Mouse (Mus musculus): ENCODE measurements around the gene Haus7. TPM values are rescaled to one million over a fixed set of nuclear protein-coding genes. Genes with fewer than 3 reads are reported as not detected.

Haus7 gene
- 31.1 TPM for polyA plus RNA-seq (2017; shearing (Covaris generic))

DNA sequence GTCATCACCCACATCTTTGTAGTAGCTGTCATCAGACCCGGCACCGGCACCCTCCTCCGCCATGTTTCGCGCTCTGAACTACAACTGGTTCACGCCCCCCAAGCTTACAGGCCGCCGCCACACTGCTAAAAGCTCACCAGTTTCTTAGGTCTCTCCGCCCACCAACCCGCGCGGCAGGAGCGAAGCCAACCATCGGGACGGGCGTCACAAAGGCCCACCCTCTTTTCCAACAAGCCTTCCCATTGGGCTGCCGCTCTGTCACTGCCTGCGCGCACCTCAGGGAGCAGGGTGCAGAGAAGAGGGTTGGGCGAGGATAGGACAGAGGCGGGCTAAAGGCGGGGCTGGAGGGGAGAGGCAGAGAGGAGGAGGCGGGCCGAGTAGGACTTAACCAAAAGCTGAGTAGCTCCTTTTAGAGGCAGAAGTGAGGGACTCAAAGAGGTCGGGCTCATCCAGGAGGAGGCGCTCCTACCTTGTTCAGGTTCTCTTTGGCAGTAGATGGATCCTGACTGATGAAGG lies at the start of gene Haus7:
Gene Haus7 (minus strand): TSS at position 168 of the 516 bp plus-strand sequence.

DNA sequence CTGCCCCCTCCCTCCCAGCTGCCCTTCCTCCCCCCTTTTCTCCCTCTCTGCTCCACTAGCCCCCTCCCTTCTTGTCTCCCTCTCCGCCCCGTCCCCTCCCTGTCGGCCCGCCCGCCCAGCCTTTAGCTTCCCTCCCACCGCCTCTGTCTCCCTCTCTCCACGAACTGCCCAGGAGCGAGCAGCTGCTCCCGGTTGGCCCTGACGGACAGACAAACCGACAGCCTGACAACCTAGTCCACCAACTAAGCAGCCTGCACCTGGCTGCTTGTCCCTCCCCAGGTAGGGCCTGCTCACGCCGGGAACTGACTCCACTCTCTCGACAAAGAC lies 24.6 kb upstream of the Haus7 start, which contains the start of gene Bgn:
Gene Bgn (plus strand): TSS at position 119 of the 327 bp plus-strand sequence.

DNA sequence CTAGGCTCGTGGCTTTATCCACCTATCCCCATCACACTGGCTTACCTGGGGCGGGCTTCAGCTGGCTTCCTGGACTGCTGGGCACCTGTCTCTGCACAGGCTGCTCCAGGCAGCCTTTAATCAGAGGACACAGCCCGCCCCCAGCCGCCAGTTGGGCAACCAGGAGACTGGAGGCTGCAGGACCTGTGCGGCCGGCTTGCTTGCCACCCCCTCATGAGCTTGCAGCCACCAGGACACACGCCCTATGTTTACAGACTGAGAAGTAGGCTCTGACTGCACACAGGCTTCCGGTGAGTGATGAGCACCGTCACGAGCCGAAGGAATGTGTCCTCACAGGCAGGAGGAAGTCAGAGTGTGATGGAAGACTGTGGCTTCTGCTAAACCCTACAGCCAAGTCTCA lies 23.6 kb downstream of the Haus7 start, which contains the start of gene Trex2:
Gene Trex2 (minus strand): TSS at position 93 of the 400 bp plus-strand sequence.

DNA sequence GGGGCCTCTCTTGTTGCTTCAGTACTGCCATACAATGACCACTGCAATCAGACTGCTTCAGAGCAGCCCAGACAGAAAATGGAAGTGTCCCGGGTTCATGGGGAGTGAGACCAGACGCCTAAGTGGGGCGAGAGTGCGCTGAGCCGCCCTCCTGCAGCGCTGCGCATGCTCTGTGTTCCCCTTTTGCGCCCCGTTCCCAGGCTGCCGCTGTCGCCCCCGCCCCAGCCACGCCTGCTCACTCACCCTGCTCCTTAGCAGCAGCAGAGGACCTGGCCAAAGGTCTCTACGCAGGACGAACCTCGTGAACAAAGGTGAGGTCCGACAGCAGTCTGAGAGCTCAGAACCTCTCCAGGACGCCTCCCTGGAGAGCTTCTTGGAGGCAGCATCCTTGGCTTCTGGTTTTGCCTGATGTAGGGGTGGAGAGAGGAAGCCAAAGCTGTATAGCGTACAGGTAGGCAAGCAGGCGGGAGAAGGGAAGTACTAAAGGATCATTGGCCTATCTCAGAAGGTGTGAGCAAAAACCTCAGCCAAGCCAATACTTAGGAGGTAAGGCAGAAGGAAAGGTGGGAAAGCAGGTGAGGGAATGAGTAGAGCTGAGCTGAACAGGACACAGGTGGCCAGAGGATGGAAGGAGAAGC lies 47.8 kb downstream of the Haus7 start, which contains the start of gene Zfp92:
Gene Zfp92 (plus strand): TSS at position 217 of the 638 bp plus-strand sequence.

DNA sequence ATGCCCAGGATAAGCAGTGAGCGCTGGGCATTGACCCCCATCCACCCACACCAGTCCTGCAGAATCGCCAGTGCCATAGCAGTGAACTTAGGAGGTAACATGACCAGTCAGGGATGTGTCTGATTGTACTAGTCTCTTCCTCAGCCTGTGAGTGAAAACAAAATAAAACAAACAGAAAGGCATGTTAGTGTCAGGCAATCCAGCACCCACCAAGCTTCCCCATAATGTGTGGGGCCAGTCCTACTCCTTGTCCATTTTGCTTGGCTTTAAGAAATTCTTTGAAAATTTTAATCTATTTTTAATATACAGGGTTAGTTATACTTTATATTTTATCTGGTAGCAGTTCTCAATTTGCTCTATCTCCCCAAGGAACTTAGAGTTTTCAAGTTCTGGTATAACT lies 60.2 kb downstream of the Haus7 start, which contains the start of gene Gm18336:
Gene Gm18336 (minus strand): TSS at position 101 of the 400 bp plus-strand sequence.

Other genes with a start within 250 kb of the Haus7 start
- gene Xlr4b, start 244.7 kb downstream of the Haus7 start, polyA plus RNA-seq (2017; shearing (Covaris generic)) = 116 TPM
- 21.3 TPM for gene F8a, start 230.8 kb downstream of the Haus7 start, polyA plus RNA-seq (2017; shearing (Covaris generic))
- 66.4 TPM for gene Xlr4c, start 215.9 kb downstream of the Haus7 start, polyA plus RNA-seq (2017; shearing (Covaris generic))
- gene Xlr3c, start 193.7 kb downstream of the Haus7 start, polyA plus RNA-seq (2017; shearing (Covaris generic)) = not detected
- gene Xlr5a, start 166.1 kb downstream of the Haus7 start, polyA plus RNA-seq (2017; shearing (Covaris generic)) = not detected
- gene Xlr5c, start 166.1 kb downstream of the Haus7 start, polyA plus RNA-seq (2017; shearing (Covaris generic)) = not detected
- not detected for gene Gm45015, start 122.2 kb downstream of the Haus7 start, polyA plus RNA-seq (2017; shearing (Covaris generic))
- gene Zfp275, start 116.4 kb downstream of the Haus7 start, polyA plus RNA-seq (2017; shearing (Covaris generic)) = 10.5 TPM
- gene Gm18336, start 60.3 kb downstream of the Haus7 start, polyA plus RNA-seq (2017; shearing (Covaris generic)) = not detected
- not detected for gene Zfp92, start 47.9 kb downstream of the Haus7 start, polyA plus RNA-seq (2017; shearing (Covaris generic))
- not detected for gene Trex2, start 23.7 kb downstream of the Haus7 start, polyA plus RNA-seq (2017; shearing (Covaris generic))
- gene Bgn, start 24.6 kb upstream of the Haus7 start, polyA plus RNA-seq (2017; shearing (Covaris generic)) = not detected
- gene Atp2b3, start 44.0 kb upstream of the Haus7 start, polyA plus RNA-seq (2017; shearing (Covaris generic)) = not detected
- not detected for gene Dusp9, start 180.4 kb upstream of the Haus7 start, polyA plus RNA-seq (2017; shearing (Covaris generic))
- gene Pnck, start 201.1 kb upstream of the Haus7 start, polyA plus RNA-seq (2017; shearing (Covaris generic)) = 1.1 TPM
- not detected for gene Slc6a8, start 214.1 kb upstream of the Haus7 start, polyA plus RNA-seq (2017; shearing (Covaris generic))